Mouse (Mus musculus) hematopoietic stem cell, adult 5-6 weeks (primary cell): Measurements from ENCODE around the gene Evi5. TPM values are rescaled to one million over a fixed set of nuclear protein-coding genes. Genes with fewer than 3 reads are reported as not detected.

Experiments used
- ATAC-seq, 2 experiments: fragments of 125-278 bp in 1 of 2; replicated peaks in 1 of 2; 2 replicates each; pipeline ENCODE4 v1.8.0; 2016 to 2017; ENCODE audit warnings: inconsistent platforms in 2 of 2, mild to moderate bottlenecking in 2 of 2, moderate number of reproducible peaks in 2 of 2, low read depth in 1 of 2, moderate TSS enrichment in 1 of 2; ENCODE audit not compliant: low FRiP score in 2 of 2, poor library complexity in 2 of 2, severe bottlenecking in 2 of 2, insufficient read depth in 1 of 2, low TSS enrichment in 1 of 2
- total RNA-seq: library from RNA; stranded (forward); fragments of 172-1452, 232-1000 nt; gene quantifications from 2 replicates; pipeline ENCODE4 v1.2.3, GENCODE M21; 2017

The Evi5 gene
- total RNA-seq, 1 experiment from 2014 or later: 19.9 TPM

DNA sequence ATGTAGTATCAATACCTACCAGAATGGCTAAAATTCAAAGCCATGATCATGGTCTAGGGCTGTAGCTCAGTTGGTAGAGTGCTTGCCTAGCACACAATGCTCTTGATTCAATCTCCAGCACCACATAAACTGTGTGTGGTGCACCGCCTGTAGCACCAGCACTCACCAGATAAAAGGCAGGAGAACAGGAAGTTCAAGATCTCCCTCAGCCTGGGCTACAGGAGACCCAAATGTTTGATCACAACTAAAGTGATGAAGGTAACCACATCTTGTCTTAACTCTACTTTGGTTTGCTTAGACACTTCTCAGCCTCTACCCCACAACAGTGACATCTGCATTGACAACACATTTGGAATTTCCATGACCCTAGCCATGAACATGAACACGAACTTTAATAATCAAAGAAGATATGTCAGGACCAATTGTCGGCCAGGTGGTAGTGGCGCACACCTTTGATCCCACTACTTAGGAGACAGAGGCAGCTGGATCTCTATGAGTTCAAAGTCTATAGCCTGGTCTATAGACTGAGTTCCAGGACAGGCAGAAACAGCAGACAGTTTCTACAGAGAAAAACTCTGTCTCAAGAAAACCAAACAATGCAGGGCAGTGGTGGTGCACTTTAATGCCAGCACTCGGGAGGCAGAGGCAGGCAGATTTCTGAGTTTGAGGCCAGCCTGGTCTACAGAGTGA lies 34.2 kb downstream of the Evi5 start:
- ATAC-seq: no peak

DNA sequence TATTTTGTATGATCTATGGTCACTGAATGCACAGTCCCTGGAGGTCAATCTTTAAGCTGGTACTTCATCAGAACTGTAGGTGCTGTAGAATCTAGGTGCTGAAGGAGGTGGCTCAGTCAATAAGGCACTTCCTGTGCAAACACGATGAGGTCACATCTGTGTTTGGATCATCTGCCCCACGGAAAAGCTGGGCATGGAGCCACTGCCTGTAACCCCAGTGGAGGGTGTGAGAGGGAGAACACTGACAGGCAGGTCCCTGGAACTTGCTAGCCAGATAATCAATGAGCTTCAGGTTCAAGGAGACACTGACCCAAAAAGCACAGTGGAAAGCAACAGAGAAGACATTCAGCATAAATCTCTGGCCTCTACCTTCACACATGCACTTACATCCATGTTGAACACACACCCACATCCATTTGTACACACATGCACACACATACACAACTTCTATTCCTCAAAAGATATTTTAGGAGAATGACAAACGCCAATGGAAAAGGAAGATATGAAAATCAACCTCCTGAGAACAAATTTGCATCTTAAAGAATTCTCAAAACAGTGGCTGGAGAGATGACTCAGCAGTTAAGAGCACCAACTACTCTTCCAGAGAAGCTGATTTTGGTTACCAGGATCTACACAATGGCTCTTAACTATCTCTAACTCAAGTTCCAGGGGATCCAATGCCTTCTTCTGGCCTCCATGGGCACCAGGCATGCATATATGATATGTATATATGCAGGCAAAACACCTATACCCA lies 35.8 kb downstream of the Evi5 start:
- ATAC-seq: no peak

DNA sequence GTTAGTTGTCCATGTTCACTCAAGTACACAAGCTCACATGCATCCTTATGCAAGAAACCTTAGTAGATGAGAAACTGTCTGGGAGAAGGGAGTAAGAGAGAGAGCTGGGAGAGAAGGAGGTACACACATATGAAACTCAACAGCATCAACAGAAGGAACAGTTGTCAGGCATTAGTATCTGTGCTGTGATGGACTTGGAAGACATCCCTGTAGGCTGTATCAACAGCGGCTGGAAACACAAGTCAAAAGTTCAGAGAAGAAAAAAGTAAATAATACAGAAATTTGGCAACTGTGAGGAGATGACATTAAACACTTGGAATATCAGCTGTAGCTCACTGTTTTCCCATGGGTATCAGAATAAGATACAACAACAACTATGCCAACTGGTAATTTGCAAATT lies 40.6 kb downstream of the Evi5 start:
- ATAC-seq: no peak

DNA sequence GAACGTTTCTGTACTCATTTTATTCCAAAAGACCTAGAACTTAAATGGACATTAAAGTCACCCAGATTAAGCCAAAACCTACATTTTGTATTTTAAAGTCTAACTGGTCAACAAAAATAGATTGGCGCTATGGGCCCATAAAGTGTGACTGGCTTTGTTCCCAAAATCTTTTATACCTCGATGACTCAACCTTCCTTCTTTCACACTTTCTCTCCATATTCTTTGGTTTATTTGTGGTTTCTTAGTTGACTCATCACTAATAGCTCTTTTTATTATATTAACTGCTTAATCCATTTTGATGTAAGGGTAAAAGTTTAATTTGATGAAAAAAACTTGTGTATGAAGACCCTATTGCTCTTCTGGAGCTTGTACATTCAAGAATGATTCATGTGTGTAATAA lies 43.6 kb downstream of the Evi5 start:
- ATAC-seq: no peak

DNA sequence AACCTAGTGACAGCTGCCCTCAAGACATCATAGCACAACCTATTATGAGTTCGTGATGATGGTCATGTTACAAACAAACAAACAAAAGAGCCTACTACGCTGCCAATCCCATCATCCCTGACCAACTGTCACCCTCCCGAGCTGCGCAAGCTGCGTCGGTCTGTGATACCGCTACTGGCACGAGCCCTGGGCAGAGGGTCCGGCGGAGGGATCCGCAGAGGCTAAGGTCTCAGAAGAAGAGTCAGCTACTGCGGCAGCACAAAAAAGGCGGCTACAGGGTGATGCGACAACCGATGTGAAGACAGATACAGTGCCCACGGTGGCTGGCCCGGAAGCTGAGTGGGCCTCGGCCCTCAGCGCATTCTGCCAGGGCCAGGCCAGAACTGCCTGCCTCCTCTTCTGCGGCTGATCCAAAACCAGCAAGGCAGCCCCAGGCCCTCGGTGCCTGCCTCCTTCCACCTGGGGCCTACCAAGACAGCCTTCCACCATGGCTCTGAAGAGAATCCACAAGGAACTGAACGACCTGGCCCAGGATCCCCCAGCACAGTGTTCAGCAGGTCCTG lies 44.8 kb downstream of the Evi5 start, which contains the start of gene Ube2d2b:
Ube2d2b (plus strand) TSS at position 102 of the 563 bp plus-strand sequence.
- no peak for ATAC-seq

DNA sequence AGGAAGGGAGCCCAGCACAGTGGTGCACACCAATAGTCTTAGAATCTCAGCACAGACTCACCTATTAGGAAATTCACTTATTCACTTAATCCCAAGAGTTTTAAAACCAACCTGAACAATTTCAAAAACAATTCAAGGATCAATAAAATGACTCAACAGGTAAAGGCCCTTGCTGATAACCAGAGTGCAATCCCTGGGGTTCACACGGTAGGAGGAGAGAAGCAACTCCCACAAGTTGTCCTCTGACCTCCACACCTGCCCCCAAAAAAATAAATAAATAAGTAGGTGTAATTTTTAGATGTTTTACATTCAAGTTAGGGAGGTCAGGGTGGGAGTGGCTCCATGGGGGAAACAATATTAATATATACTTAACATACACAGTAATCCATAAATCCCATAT lies 52.4 kb downstream of the Evi5 start:
- ATAC-seq: no peak

DNA sequence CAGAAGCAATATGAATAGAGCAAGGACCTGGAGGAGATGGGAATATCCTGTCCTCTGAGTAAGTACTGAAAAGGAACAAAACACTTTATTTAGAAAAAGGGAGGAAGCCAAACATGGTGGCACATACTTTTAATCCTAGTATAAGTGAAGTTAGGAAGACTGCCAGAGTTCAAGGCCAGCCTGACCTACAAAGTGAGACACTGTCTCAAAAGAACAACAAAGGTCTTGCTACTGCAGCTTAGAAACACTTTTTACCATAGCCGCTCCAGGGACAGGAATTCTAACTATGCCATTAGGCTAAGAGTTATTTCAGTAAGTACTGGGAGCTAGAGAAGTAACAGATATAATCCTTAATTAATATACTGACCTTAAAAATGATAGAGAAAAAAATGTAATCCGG lies 60.3 kb downstream of the Evi5 start:
- ATAC-seq: no peak

DNA sequence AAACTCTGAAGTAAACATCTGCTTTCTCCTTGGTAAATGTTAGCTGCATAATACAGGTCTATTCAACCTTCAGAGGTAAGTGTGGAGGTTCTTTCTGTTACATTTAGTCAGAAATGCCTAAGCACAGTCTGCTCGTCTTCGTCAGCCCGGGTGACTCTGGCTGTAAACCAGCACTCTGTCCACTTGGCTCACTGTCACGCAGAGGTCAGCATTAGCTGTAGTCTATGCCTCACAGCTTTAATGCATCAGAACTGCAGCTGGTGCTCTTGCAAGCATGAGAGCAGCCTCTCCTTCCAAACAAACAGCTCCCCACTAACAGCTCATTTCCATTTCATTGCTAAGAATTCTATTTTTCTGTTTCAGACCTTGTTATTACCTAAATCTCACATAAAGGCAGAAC lies 67.4 kb downstream of the Evi5 start:
- no peak for ATAC-seq

DNA sequence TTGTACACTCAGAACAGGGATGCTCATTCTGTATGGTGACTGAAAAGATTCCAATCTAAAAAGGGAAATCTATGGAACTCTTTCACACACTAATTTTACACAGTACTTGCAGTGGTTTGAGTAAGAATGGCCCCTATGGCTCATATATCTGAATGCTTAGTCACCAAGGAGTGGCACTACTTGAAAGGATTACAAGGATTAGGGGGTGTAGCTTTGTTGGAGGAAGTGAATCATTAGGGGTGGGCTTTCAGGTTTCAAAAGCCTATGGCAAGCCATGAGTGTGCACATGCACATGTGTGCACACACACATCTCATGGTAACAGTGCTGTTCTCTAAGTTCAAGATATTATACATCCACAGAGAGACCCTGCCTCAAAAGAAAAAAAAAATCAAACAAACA lies 72.3 kb downstream of the Evi5 start:
- ATAC-seq: no peak

DNA sequence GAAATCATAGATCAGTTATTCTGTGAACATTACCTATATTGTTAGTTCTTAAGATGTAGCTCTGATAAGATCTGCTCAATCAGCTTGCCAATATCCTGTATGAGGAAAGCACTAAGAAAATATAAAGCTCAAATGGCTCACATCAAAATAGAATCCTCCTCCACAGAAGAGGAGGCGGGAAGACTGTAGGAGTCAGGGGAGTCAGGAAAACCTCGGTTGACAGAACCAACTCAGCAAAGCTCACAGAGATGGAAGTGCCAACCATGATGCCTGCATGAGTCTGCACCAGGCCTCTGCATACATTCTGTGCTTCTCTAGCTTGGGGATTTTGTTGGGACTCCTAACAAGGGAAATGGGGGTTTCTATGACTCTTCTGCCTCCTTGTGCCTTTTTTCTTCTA lies 73.7 kb downstream of the Evi5 start:
- ATAC-seq: no peak

DNA sequence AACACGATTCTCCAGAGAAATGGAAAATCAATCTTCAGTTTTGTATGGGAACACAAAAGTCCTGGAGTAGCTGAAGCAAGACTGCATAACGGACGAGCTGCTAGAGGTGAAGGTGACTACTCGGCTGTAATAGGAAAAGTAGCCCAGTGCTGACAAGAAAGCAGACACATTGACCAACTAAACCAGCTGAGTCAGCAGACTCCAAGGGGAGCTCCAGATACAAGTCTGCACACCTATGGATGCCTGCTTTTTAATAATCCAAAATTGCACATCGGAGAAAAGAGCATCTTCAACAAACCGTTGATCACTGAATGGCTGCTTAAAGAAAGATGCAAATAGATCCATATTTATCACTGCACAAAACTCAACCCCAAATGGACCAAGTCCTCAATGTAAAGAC lies 76.6 kb downstream of the Evi5 start:
- ATAC-seq: no peak

DNA sequence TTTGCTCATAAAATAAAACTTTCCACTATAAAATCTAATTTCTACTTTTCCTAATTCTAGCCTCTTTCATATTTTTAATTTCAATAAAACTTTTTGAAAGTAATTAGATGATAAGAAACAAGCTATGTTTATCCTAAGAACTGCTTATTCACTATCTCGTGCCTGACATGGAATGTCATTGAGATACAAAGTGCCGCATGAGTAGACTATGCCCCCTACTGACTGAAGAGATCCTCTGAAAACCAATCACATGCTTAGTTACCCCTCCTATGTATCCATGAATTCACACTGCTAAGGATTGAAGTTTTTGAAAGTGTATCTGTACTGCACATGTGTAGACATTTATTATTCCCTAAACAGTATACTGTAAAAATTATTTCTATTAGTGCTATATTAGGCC lies 81.0 kb downstream of the Evi5 start:
- ATAC-seq: no peak

DNA sequence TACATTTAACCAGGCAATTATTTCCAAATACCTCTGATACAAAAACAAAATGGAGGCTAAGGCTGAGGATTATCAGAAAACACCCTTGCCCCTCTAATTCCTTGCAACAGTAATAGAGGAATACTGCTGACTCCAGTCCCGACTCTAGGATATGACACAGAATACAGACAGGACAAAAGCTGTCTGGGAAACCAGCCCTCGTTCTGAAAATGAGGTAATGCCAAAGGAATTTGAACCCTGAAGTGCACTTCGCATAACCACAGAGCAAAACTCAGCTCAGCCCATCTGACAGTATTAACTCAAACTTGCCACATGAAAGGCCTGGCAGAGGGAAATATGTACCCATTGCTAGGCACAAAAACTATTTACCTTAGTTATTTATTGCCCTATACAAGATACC lies 81.6 kb downstream of the Evi5 start:
- ATAC-seq: no peak

DNA sequence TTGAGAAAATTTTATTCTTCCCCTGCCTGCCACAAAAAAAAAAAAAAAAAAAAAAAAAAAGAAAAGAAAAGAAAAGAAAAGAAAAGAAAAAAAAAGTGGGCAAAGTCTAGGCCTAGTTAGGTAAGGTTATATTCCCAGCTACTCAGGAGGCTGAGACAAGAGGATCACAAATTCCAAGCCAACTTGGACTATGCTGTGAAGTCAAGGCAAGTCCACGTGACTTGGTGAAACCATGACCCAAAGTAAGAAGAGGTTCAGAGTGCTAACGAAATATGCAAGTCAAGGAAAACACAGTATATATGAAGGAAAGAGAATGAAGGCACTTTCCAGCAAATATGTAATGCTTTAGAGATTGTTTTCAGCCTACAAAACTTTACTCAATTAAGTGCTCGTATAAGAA lies 82.4 kb downstream of the Evi5 start:
- ATAC-seq: no peak

DNA sequence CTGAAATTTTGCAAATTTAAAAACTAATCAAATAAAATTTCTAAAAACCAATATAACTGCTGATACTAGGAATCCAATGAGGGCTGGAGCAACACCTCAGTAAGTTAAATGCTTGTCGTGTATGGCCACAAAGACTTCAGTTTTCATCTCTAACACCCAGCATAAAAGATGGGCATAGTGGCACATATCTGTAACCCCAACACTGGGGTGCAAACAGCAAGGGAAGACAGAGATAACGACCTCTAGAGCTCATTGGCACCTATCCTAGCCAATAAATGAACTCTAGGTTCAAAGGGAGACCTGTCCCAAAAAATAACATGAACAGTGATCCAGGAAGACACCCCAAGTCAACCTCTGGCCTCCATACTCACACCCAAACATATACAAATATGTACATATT lies 82.9 kb downstream of the Evi5 start:
- no peak; a peak in 1 of 4 replicates for ATAC-seq

DNA sequence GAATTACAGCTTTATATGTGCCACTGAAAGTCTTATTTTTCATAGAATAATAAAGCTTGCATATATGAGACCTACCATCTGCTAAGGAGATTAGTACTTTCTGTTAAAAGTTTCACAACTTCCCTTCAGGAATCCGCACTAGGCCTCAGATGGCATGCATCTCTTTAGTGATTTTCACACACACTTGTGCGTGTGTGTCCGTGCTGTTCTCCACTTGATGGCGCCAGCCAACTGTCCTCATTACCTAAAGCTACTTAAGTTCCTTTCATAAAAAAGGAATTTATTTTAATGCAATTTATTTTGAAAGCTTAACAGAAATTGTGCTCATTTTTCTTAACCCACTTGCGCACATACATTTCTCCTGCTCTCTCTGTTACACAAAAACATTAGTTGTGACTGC lies 85.4 kb downstream of the Evi5 start:
- ATAC-seq: no peak

DNA sequence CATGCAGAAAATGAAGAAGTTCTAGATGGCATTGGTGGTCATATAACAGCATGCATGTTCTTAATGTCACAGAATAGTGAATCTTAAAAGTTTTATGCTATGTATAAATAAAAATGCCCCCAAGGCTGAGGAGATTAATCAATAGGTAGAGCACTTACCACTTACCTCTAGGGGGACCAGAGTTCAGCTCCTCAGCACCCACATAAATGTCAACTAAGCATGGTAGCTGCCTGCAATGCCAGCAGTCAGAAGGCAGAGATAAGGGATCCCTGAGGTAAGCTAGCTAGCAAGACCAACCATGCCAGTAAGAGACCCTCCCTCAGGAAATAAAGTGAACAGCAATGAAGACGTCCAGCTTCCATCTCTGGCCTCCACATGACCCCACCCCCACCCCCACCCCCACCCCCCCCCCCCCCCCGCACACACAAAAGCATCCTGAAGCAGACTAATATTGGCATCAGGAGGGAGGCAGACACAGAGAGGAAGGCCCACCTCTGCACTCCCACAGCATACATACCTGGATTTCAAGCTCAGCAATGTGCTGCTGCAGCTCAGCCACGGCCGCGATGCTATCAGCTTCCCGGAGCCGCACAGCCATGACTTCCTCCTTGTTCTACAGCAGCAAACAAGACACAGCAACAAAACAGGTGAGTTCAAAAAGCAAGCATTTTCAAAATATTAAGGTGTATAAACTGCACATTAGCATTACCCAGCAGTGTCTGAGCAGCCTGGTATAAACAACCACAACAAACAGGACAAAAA lies 87.0 kb downstream of the Evi5 start:
- ATAC-seq: peak in 1 of 2 experiments; percentile 45; a peak in 1 of 4 replicates

DNA sequence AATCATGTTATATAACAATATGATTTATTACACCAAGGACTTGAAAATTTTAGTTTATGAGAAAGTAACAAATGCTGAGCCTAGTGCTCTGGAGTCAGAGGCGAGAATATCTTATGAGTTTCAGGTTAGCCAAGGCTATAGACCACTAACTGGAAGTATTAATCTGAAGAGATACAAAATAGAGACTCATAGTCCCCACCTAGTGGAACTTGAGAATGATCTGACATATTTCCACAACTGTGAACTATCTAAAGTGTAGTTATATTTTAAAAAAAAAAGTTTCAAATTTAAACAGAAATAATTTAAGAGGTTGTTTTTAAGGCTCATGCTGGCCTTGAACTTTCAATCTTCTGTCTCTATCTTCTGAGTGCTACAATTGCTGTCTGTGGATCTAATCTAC lies 92.5 kb downstream of the Evi5 start:
- ATAC-seq: no peak
